Mouse (Mus musculus) thymus, adult 2 months (tissue): Measurements from ENCODE around the gene Ston2. TPM values are rescaled to one million over a fixed set of nuclear protein-coding genes. Genes with fewer than 3 reads are reported as not detected.

Experiments used
- DNase-seq: peaks from one replicate; pipeline ENCODE4 v3.0.0; 2021
- H3K27ac ChIP-seq: fragments of 200-500 bp; 2 replicates; pipeline ENCODE4 v1.5.1; 2012; ENCODE audit warnings: low read length, control low read depth; ENCODE audit not compliant: control insufficient read depth, insufficient read depth
- H3K27me3 ChIP-seq: fragments of 200-500 bp; 2 replicates; pipeline ENCODE4 v1.6.1; 2012; ENCODE audit warnings: mild to moderate bottlenecking, low read length, moderate library complexity, mixed read lengths; ENCODE audit not compliant: control insufficient read depth, insufficient read depth
- H3K36me3 ChIP-seq: fragments of 200-500 bp; 2 replicates; pipeline ENCODE4 v1.6.1; 2012; ENCODE audit warnings: mild to moderate bottlenecking, low read length, moderate library complexity; ENCODE audit not compliant: control insufficient read depth, insufficient read depth
- H3K4me1 ChIP-seq: fragments of 200-500 bp; replicated peaks from 2 replicates; pipeline ENCODE4 v1.6.1; 2012; ENCODE audit warnings: low read length; ENCODE audit not compliant: control insufficient read depth, insufficient read depth
- H3K4me3 ChIP-seq: fragments of 200-500 bp; 2 replicates; pipeline ENCODE4 v1.5.1; 2012; ENCODE audit warnings: mild to moderate bottlenecking, low read length, control low read depth, moderate library complexity; ENCODE audit not compliant: control insufficient read depth, insufficient read depth
- CTCF ChIP-seq: fragments of 200-500 bp; IDR thresholded peaks from 2 replicates; pipeline ENCODE4 v1.5.1; 2012; ENCODE audit warnings: mild to moderate bottlenecking, control low read depth, low read length, moderate library complexity, borderline replicate concordance; ENCODE audit not compliant: control insufficient read depth, poor library complexity, insufficient read depth; ENCODE audit errors: extremely low read depth
- POLR2A ChIP-seq: fragments of 200-500 bp; IDR thresholded peaks from 2 replicates; pipeline ENCODE4 v1.6.1; 2012; ENCODE audit warnings: mild to moderate bottlenecking, low read length, control low read depth, moderate library complexity; ENCODE audit not compliant: control insufficient read depth, poor library complexity, insufficient read depth; ENCODE audit errors: extremely low read depth
- WGBS: fragments of 180-500 bp; shearing (Covaris S2); methylation state at CpG from one replicate; pipeline ENCODE4 v1.1.7; 2018; 5-methylcytosine and 5-hydroxymethylcytosine counted together
- polyA plus RNA-seq: library from polyadenylated mRNA; depleted of rRNA; stranded (reverse); fragments of >200 nt; gene quantifications from 2 replicates; pipeline ENCODE4 v1.2.3, GENCODE M21; 2012; rRNA removed

The Ston2 gene
- 17.5 and 20.3 TPM in 2 replicates for polyA plus RNA-seq

DNA sequence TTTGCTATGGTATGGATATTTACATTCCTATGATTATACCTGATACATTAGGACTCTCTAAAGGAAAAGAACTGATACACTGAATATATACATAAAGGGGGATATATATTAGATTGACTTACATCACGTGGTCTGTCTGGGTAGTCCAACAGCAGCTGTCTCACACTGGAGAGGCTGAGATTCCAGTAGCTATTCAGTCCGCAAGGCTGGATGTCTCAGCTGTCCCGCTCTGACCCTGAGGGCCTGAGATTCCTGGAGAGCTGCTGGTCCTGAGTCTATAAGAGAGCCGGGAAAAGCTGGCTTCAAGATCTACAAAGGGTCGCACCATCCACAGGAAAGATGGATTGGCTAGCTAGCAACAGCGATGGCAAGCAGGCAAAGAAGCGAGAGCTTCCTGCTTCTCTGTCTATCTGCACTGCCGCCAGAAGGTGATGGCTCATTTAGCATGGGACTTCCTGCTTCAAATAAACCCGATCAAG, at the start of gene Ston2:
TSS of gene Ston2 (minus strand) at position 429 of the 479 bp plus-strand sequence.
- Histone ChIP-seq H3K4me3 (no peak within 1 kb of the TSS), H3K36me3 (no peaks in the 10 kb centered on the region), H3K4me1 (no peaks in the 10 kb centered on the region; the same call in 1 of the 2 replicates), H3K27me3 (no peaks in the 10 kb centered on the region), H3K27ac (no peak within 1 kb of the TSS)
- no peak for DNase-seq
- no peak for TF ChIP-seq CTCF
- no peak for TF ChIP-seq POLR2A
- 86% methylated on average over 9 of the region's 9 CpGs for WGBS

DNA sequence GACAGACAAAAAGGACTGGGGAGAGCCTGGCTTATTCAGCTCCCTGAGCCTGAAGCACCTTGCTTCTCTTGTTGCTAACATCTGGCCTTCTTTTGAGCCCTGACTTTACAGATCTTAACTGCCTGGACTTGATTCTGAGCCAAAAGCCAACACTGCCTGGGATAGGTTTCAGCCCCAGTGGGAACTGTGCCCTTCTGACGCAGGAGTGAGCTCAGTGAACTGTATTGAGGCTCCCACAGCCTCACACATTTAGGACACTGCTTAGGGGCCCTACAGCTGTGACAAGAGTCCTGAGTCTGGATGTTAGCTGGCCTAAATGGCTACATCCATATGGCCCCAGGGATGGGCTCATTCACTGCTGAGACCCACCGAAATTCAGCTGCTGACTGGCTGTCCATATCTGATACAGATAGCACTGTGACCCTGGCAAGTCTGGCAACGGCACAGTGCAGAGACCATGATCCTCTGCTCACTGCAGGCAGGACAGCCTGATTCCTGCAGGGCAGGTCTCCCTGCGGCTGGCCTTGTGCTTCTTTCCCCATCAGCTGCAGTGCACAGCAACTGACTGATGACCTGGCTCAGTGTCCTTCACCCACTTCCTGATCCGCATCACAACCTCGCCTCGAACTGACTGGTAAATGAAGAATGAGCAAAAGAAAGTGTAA, 49.3 kb upstream of the Ston2 start:
- WGBS: 97% methylated on average over 7 of the region's 7 CpGs
- Histone ChIP-seq H3K36me3 (peaks cover 75% of the 10 kb centered on the region), H3K27ac (no peak overlapping the region), H3K4me3 (no peak overlapping the region), H3K27me3 (no peaks in the 10 kb centered on the region), H3K4me1 (no peaks in the 10 kb centered on the region)
- no peak for TF ChIP-seq POLR2A
- TF ChIP-seq CTCF: no peak
- no peak for DNase-seq

DNA sequence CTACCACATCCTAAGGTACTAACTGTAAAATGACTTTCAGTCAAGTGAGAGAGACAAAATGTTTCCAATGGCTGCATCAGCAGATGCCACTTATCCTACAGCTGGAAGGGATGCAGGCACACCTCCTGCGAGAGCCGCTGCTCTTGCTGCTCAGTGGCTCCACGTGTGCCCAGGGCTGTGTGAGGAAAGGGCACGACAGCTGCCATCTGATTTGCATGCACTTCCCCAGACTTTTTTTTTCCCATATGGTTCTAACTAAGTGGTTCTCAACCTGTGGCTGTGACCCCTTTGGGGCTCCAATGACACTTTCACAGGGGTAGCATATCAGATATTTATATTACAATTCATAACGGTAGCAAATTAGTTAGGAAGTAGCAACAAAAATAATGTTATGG, 45.7 kb upstream of the Ston2 start:
- no peak overlapping the region for H3K27ac ChIP-seq
- H3K4me1 ChIP-seq: no peaks in the 10 kb centered on the region
- H3K4me3 ChIP-seq: no peak overlapping the region
- 93% methylated on average over 5 of the region's 5 CpGs for WGBS
- no peak for DNase-seq
- TF ChIP-seq CTCF (no peak), POLR2A (no peak)
- H3K36me3 ChIP-seq: peaks cover 70% of the 10 kb centered on the region
- no peaks in the 10 kb centered on the region for H3K27me3 ChIP-seq

DNA sequence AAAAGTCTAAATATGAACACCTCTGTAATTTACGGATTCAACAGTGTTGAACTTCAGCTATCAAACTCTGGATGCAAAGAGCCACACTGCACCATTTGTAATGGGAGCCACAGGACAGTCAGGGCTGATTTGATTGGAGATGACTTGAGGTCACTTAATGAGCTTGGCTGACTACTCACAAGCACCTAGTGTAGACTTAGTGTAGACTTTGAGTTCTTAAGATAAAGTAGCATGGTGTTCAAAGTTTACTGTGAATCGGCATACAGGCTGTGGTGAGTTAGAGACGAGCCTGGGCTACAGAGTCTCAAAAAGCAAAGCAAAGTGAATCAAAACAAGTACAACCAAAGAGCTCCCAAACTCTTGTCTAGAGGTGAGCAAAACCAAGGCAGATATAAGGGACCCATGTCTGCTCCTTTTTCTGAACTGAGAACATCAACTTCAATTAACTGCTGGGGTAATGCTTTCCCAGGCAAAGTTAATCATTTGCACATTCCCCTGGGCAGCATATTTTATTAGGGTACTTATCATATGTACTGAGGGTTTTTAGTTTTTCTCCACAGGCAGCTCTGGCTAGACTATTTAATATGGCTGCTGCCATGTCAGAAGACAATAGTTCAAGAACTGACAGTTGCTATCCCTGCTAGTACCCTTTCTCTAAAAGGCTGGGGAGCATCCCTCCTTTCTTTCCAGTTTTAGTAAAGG, 45.2 kb upstream of the Ston2 start:
- no peak overlapping the region for H3K4me3 ChIP-seq
- TF ChIP-seq POLR2A: no peak
- no peak for TF ChIP-seq CTCF
- WGBS: 97% methylated on average over 3 of the region's 3 CpGs
- H3K27ac ChIP-seq: no peak overlapping the region
- no peak for DNase-seq
- H3K4me1 ChIP-seq: no peaks in the 10 kb centered on the region
- H3K27me3 ChIP-seq: no peaks in the 10 kb centered on the region
- peaks cover 69% of the 10 kb centered on the region for H3K36me3 ChIP-seq

DNA sequence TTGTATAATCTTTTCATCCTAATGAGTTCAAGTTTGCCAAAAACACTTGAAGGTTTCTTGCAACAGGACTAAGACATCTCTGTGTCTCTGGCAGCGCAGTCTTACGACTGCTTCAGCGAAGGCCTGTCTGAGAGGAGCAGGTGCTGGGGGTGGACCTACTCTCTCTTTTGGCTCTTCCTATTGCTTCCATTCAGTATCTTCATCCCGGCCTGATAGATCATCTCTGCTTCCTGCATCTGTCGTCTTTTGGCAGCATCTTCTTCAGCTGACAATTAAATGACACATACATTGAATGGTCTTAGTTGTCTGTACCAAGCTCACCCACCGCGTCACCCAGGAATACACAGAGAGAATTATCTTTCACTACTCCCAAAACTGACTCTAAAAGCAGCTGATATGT, 43.2 kb upstream of the Ston2 start:
- no peak overlapping the region for H3K4me3 ChIP-seq
- TF ChIP-seq CTCF: no peak
- no peak for TF ChIP-seq POLR2A
- WGBS: 96% methylated on average over 7 of the region's 7 CpGs
- peaks cover 64% of the 10 kb centered on the region for H3K36me3 ChIP-seq
- no peaks in the 10 kb centered on the region for H3K4me1 ChIP-seq
- no peaks in the 10 kb centered on the region for H3K27me3 ChIP-seq
- H3K27ac ChIP-seq: no peak overlapping the region
- DNase-seq: no peak

DNA sequence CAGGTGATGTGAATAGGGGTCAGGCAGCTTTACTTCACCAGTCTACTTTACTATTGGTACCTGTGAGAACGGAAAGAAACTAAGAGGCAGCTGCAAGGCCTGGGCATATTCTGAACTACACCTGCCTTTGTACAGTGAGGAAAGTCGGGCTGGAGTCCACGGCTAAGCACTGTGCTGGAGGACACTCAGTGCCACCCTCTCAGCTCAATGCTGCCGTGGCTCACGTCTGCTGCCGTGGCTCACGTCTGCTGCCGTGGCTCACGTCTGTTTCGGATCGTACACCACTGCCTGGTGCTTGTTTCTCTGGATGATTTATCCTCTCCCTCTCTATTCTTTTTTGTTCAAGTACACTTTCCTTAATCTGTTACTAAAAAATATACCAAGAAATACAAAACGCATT, 32.3 kb upstream of the Ston2 start:
- Histone ChIP-seq H3K4me1 (no peaks in the 10 kb centered on the region), H3K4me3 (no peak overlapping the region), H3K36me3 (peaks cover 50% of the 10 kb centered on the region), H3K27me3 (no peaks in the 10 kb centered on the region), H3K27ac (no peak overlapping the region)
- no peak for DNase-seq
- TF ChIP-seq CTCF (no peak), POLR2A (no peak)
- WGBS: 97% methylated on average over 12 of the region's 12 CpGs

DNA sequence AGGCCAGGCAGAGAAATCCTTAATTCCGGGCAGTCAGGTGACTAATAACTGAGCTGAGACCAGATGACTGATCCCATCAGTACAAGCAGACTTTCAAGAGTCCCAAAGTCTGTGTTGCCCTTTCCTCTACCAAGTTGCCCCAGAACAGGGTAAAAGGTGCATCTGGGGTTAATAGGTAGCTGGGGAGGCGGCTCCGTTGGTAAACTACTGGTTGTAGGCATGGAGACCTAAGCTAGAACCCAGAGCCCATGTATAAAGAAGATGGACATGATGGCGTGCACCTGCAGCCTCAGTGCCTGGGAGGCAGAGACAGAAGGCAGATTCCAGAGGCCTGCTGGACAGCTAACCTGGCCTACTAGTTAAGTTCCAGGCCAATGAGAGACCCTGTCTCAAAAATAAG, 30.5 kb upstream of the Ston2 start:
- DNase-seq: no peak
- no peak overlapping the region for H3K27ac ChIP-seq
- no peak for TF ChIP-seq POLR2A
- no peak for TF ChIP-seq CTCF
- peaks cover 51% of the 10 kb centered on the region for H3K36me3 ChIP-seq
- H3K4me3 ChIP-seq: no peak overlapping the region
- no peaks in the 10 kb centered on the region for H3K4me1 ChIP-seq
- H3K27me3 ChIP-seq: no peaks in the 10 kb centered on the region
- WGBS: 97% methylated on average over 4 of the region's 4 CpGs
